Mouse (Mus musculus) ES-E14 (cell line): ENCODE results near the gene Sbk2. TPM values are rescaled to one million over a fixed set of nuclear protein-coding genes. Genes with fewer than 3 reads are reported as not detected.

Experiments
- DNase-seq: peaks from one replicate; pipeline ENCODE4 v3.0.0-alpha.2; 2013; ENCODE audit warnings: low read depth, low spot score
- H3K27ac ChIP-seq: 2 replicates; pipeline ENCODE4 v1.5.1; 2012; ENCODE audit warnings: low read depth, mild to moderate bottlenecking, low read length, moderate library complexity, mixed read lengths; ENCODE audit not compliant: poor library complexity, insufficient read depth, severe bottlenecking
- H3K36me3 ChIP-seq: 2 replicates; pipeline ENCODE4 v1.6.1; 2012; ENCODE audit warnings: mild to moderate bottlenecking, low read length, moderate library complexity, mixed read lengths; ENCODE audit not compliant: control insufficient read depth, poor library complexity, insufficient read depth, severe bottlenecking
- H3K4me1 ChIP-seq, 2 experiments: fragments of 150-350 bp in 1 of 2; sonication (generic) in 1 of 2; 2 replicates each; pipeline ENCODE4 v1.6.1; 2012; ENCODE audit warnings: low read length in 2 of 2, mild to moderate bottlenecking in 1 of 2, mixed read lengths in 1 of 2; ENCODE audit not compliant: control insufficient read depth in 2 of 2, insufficient read depth in 2 of 2, poor library complexity in 1 of 2
- H3K4me3 ChIP-seq, 2 experiments: fragments of 150-350 bp in 1 of 2; sonication (generic) in 1 of 2; 2 replicates each; pipeline ENCODE4 v1.5.1; 2012; ENCODE audit warnings: low read length in 2 of 2, low read depth in 1 of 2, mild to moderate bottlenecking in 1 of 2, mixed read lengths in 1 of 2; ENCODE audit not compliant: insufficient read depth in 1 of 2, poor library complexity in 1 of 2, severe bottlenecking in 1 of 2
- H3K9ac ChIP-seq: 2 replicates; pipeline ENCODE4 v1.6.1; 2012; ENCODE audit warnings: low read depth, mild to moderate bottlenecking, low read length, mixed read lengths; ENCODE audit not compliant: poor library complexity, insufficient read depth, severe bottlenecking
- H3K9me3 ChIP-seq: fragments of 150-350 bp; sonication (generic); 2 replicates; pipeline ENCODE4 v1.6.1; 2012; ENCODE audit warnings: low read depth, mild to moderate bottlenecking, low read length; ENCODE audit not compliant: control insufficient read depth, insufficient read depth
- CHD2 ChIP-seq: IDR thresholded peaks from 2 replicates; pipeline ENCODE4 v1.6.1; 2014; ENCODE audit warnings: mild to moderate bottlenecking, low read depth, low read length, inconsistent platforms
- HCFC1 ChIP-seq: IDR thresholded peaks from 2 replicates; pipeline ENCODE4 v1.6.1; 2012; ENCODE audit warnings: low read length, inconsistent platforms, borderline replicate concordance; ENCODE audit not compliant: insufficient read depth
- MAFK ChIP-seq: IDR thresholded peaks from 2 replicates; pipeline ENCODE4 v1.6.1; 2014; ENCODE audit warnings: mild to moderate bottlenecking, low read depth, low read length, inconsistent platforms; ENCODE audit not compliant: insufficient read depth
- ZC3H11A ChIP-seq: IDR thresholded peaks from 2 replicates; pipeline ENCODE4 v1.6.1; 2012; ENCODE audit warnings: low read depth, mild to moderate bottlenecking, inconsistent platforms, low read length, borderline replicate concordance
- ZNF384 ChIP-seq: IDR thresholded peaks from 2 replicates; pipeline ENCODE4 v1.6.1; 2012; ENCODE audit warnings: low read depth, low read length, inconsistent platforms
- in situ Hi-C, 2 experiments: fragments of 600-800 bp; cut with MboI; formaldehyde crosslinking; loops; one replicate each; pipeline ENCODE4 v1.15.1; 2025; ENCODE audit warnings: low sequenced_read_pairs in 2 of 2, inconsistent platforms in 1 of 2; ENCODE audit not compliant: unreplicated experiment in 2 of 2
- total RNA-seq: library from RNA; depleted of rRNA; stranded (reverse); fragments of 300-350 nt; gene quantifications from 2 replicates; pipeline ENCODE4 v1.2.3, GENCODE M21; 2012; rRNA removed

Sbk2 gene
- total RNA-seq, 1 experiment, result 0.22 TPM

DNA sequence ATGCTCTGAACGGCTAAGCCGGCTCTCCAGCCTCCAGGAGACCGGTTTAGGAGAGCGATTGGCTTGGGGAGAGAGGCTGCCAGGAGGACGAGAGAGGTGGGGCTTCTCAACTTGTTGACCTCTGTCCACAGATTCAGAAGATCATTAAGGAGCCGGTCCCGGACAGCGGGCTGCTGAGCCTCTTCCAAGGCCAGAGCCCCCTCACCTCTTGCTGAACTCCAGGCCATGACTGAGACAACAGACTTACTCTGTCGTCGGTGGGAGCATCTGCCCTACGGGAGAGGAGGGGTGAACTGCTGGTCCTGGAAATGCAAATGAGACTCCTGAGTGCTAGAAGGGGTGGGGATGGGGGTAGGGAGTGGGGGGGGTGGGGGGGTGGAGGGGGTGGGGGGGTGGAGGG, 69.0 kb downstream of the Sbk2 start:
- Histone ChIP-seq H3K4me3 (peak overlapping the region in 1 of 2 experiments; percentile 8; a peak in 1 of 4 replicates), H3K9me3 (no peaks in the 10 kb centered on the region), H3K36me3 (no peaks in the 10 kb centered on the region; the same call in 1 of the 2 replicates), H3K9ac (peak overlapping the region; percentile 51; the same call in 1 of the 2 replicates), H3K27ac (peak overlapping the region; percentile 56; the same call in 1 of the 2 replicates), H3K4me1 (peaks cover 7 to 36% of the 10 kb centered on the region in 2 experiments)
- TF ChIP-seq CHD2, result no peak
- no peak for TF ChIP-seq ZC3H11A
- no peak for TF ChIP-seq HCFC1
- no peak for TF ChIP-seq ZNF384
- no peak for TF ChIP-seq MAFK
- no peak for DNase-seq
- in situ Hi-C loops, result no loop called here

Other genes with a start within 250 kb of the Sbk2 start
- gene Tmem150b, start 239.2 kb downstream of the Sbk2 start, total RNA-seq, result 0.53 and 0.94 TPM in 2 replicates
- 68.4 and 121 TPM in 2 replicates for gene Kmt5c, start 224.3 kb downstream of the Sbk2 start, total RNA-seq
- gene Cox6b2, start 211.3 kb downstream of the Sbk2 start, total RNA-seq, result 46.4 and 130 TPM in 2 replicates
- gene Fam71e2, start 193.1 kb downstream of the Sbk2 start, total RNA-seq, result 0.11 TPM in 1 of 2 replicates, not detected in the other
- gene Il11, start 181.5 kb downstream of the Sbk2 start, total RNA-seq, result 1.2 and 2.1 TPM in 2 replicates
- not detected in 2 replicates for gene Tmem190, start 181.5 kb downstream of the Sbk2 start, total RNA-seq
- 13.0 and 27.7 TPM in 2 replicates for gene Tmem238, start 174.8 kb downstream of the Sbk2 start, total RNA-seq
- gene Rpl28, start 171.5 kb downstream of the Sbk2 start, total RNA-seq, result 1,352 and 1,377 TPM in 2 replicates
- gene Ube2s, start 151.8 kb downstream of the Sbk2 start, total RNA-seq, result 461 and 499 TPM in 2 replicates
- 6.9 and 8.4 TPM in 2 replicates for gene Shisa7, start 119.7 kb downstream of the Sbk2 start, total RNA-seq
- gene Isoc2b, start 94.1 kb downstream of the Sbk2 start, total RNA-seq, result 3.5 and 3.7 TPM in 2 replicates
- 13.0 and 16.1 TPM in 2 replicates for gene Isoc2a, start 87.3 kb downstream of the Sbk2 start, total RNA-seq
- gene Gm36210, start 57.9 kb downstream of the Sbk2 start, total RNA-seq, result 1.6 and 2.2 TPM in 2 replicates
- 4.0 and 4.3 TPM in 2 replicates for gene Zfp628, start 49.2 kb downstream of the Sbk2 start, total RNA-seq
- gene Nat14, start 42.4 kb downstream of the Sbk2 start, total RNA-seq, result 1.2 and 1.7 TPM in 2 replicates
- gene Ssc5d, start 38.6 kb downstream of the Sbk2 start, total RNA-seq, result 0.94 and 1.3 TPM in 2 replicates
- not detected in 2 replicates for gene Sbk3, start 6.8 kb upstream of the Sbk2 start, total RNA-seq
- gene Zfp579, start 31.8 kb upstream of the Sbk2 start, total RNA-seq, result 2.9 and 3.4 TPM in 2 replicates
- gene Zfp524, start 50.0 kb upstream of the Sbk2 start, total RNA-seq, result 2.6 and 3.9 TPM in 2 replicates
- gene Fiz1, start 50.3 kb upstream of the Sbk2 start, total RNA-seq, result 45.9 and 47.4 TPM in 2 replicates
- gene Gm44973, start 51.1 kb upstream of the Sbk2 start, total RNA-seq, result not detected in 2 replicates
- gene Zfp865, start 56.0 kb upstream of the Sbk2 start, total RNA-seq, result 12.9 and 18.4 TPM in 2 replicates
- 7.5 and 11.2 TPM in 2 replicates for gene Ccdc106, start 56.1 kb upstream of the Sbk2 start, total RNA-seq
- not detected in 2 replicates for gene 4632433K11Rik, start 69.7 kb upstream of the Sbk2 start, total RNA-seq
- gene Zfp784, start 74.0 kb upstream of the Sbk2 start, total RNA-seq, result 0.58 and 0.71 TPM in 2 replicates
- gene Zfp580, start 87.1 kb upstream of the Sbk2 start, total RNA-seq, result 2.6 and 3.3 TPM in 2 replicates
- gene U2af2, start 97.7 kb upstream of the Sbk2 start, total RNA-seq, result 222 and 262 TPM in 2 replicates
- 51.8 and 59.1 TPM in 2 replicates for gene Epn1, start 115.8 kb upstream of the Sbk2 start, total RNA-seq
- gene Rfpl4, start 152.5 kb upstream of the Sbk2 start, total RNA-seq, result not detected in 2 replicates
- gene Rasl2-9, start 161.5 kb upstream of the Sbk2 start, total RNA-seq, result 0.27 and 0.32 TPM in 2 replicates
- gene Vmn1r55, start 185.3 kb upstream of the Sbk2 start, total RNA-seq, result not detected in 2 replicates
- not detected in 2 replicates for gene Vmn1r56, start 232.3 kb upstream of the Sbk2 start, total RNA-seq